Mouse (Mus musculus) ES-E14 (cell line): Measurements from ENCODE around the gene Ccdc184.

Source experiments
- CHD2 ChIP-seq: IDR thresholded peaks from 2 replicates; pipeline ENCODE4 v1.6.1; 2014; ENCODE audit warnings: mild to moderate bottlenecking, low read depth, low read length, inconsistent platforms
- ZC3H11A ChIP-seq: IDR thresholded peaks from 2 replicates; pipeline ENCODE4 v1.6.1; 2012; ENCODE audit warnings: low read depth, mild to moderate bottlenecking, inconsistent platforms, low read length, borderline replicate concordance
- ZNF384 ChIP-seq: IDR thresholded peaks from 2 replicates; pipeline ENCODE4 v1.6.1; 2012; ENCODE audit warnings: low read depth, low read length, inconsistent platforms

DNA sequence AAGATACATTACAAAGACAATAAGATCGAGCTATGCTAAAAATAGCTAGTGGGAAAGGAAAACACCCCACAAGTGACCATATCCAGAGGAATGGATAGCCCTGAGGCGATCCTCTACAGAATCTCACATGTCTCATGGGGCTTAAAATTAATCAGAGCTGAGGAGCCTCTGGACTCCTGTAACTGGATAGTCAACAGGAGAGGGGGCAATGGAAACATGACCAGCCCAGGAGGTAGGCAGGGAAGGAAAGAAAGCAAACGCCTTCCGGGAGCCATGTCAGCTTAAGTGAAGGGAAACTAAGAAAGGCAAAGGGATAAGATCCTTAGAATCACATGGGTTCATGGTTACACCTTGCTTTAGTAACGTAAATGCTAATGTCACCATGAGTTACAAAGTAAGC lies 26.1 kb upstream of the Ccdc184 start:
- TF ChIP-seq CHD2 (no peak), ZNF384 (no peak), ZC3H11A (no peak)
